Mouse (Mus musculus) C2C12 (cell line): ENCODE data around the gene Ypel1. TPM values are rescaled to one million over a fixed set of nuclear protein-coding genes. Genes with fewer than 3 reads are reported as not detected.

Experiments
- H3K27me3 ChIP-seq: one replicate; pipeline ENCODE4 v1.6.1; 2011; ENCODE audit not compliant: control insufficient read depth, insufficient read depth, insufficient read length
- H3K36me3 ChIP-seq: one replicate; pipeline ENCODE4 v1.6.1; 2011; ENCODE audit not compliant: control insufficient read depth, insufficient read depth
- H3K4me3 ChIP-seq: one replicate; pipeline ENCODE4 v1.5.1; 2011; ENCODE audit warnings: mild to moderate bottlenecking, control low read depth; ENCODE audit not compliant: poor library complexity, insufficient read depth, severe bottlenecking
- H3K79me2 ChIP-seq: one replicate; pipeline ENCODE4 v1.6.1; 2011; ENCODE audit not compliant: control insufficient read depth, insufficient read depth
- H3K79me3 ChIP-seq: one replicate; pipeline ENCODE4 v1.6.1; 2011; ENCODE audit warnings: low read depth, control low read depth
- H3ac ChIP-seq: one replicate; pipeline ENCODE3; 2011; ENCODE audit warnings: low read depth; ENCODE audit not compliant: control insufficient read depth, insufficient read length
- CEBPB ChIP-seq: IDR thresholded peaks from one replicate; pipeline ENCODE4 v1.6.1; 2011; ENCODE audit warnings: low read depth, mild to moderate bottlenecking, control low read depth, moderate library complexity
- CTCF ChIP-seq: IDR thresholded peaks from one replicate; pipeline ENCODE4 v1.5.1; 2011; ENCODE audit not compliant: control insufficient read depth, insufficient read depth, insufficient read length
- FOSL1 ChIP-seq: IDR thresholded peaks from one replicate; pipeline ENCODE4 v1.8.0; 2011; ENCODE audit warnings: mild to moderate bottlenecking, low read length; ENCODE audit not compliant: poor library complexity, insufficient read depth, severe bottlenecking
- MAX ChIP-seq: IDR thresholded peaks from one replicate; pipeline ENCODE4 v1.6.1; 2011; ENCODE audit warnings: mild to moderate bottlenecking, control low read depth
- MYOD1 ChIP-seq: IDR thresholded peaks from one replicate; pipeline ENCODE4 v1.6.1; 2011; ENCODE audit warnings: low read depth; ENCODE audit not compliant: control insufficient read depth, insufficient read length
- MYOG ChIP-seq: IDR thresholded peaks from one replicate; pipeline ENCODE4 v1.6.1; 2011; ENCODE audit not compliant: control insufficient read depth, insufficient read length; ENCODE audit errors: extremely low read depth
- USF1 ChIP-seq: IDR thresholded peaks from one replicate; pipeline ENCODE4 v1.6.1; 2011; ENCODE audit warnings: low read depth, mild to moderate bottlenecking, control low read depth, moderate library complexity
- polyA plus RNA-seq: library from polyadenylated mRNA; unstranded; fragments of >200 nt; fragmentation: generic; extraction: Trizol; gene quantifications from one replicate; pipeline ENCODE4 v1.2.1, GENCODE M21; 2012; ENCODE audit warnings: missing spikeins

The Ypel1 gene
- polyA plus RNA-seq, 1 experiment: 0.89 TPM

DNA sequence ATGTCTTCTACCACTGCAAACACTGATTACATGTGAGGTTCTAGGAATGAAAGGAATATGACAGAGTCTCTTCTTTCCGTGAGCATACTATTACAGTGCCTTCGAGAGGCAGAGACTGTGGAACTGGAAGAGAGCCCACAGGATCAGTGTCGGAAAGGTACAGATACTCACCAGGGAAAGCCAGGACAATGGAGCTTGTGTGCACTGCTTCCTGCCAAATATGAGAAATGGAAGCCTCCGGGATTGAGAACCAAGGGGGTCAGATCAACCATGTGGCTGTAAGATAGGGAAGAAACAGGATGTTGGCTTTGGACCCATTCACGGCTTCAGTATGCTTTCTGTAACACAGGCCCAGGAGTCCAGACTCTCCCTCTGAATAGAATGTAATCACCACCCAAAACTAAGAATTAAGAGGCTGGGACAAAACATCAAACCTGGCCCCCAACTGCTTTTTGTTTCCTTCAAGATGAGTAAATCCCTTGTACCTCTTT, 47.9 kb downstream of the Ypel1 start:
- Histone ChIP-seq H3ac (no peak overlapping the region), H3K79me2 (no peaks in the 10 kb centered on the region), H3K36me3 (peaks cover 32% of the 10 kb centered on the region), H3K27me3 (no peaks in the 10 kb centered on the region), H3K79me3 (no peaks in the 10 kb centered on the region), H3K4me3 (no peak overlapping the region)
- TF ChIP-seq MAX (no peak), CEBPB (no peak), CTCF (no peak), MYOG (no peak), MYOD1 (no peak), FOSL1 (no peak), USF1 (no peak)

DNA sequence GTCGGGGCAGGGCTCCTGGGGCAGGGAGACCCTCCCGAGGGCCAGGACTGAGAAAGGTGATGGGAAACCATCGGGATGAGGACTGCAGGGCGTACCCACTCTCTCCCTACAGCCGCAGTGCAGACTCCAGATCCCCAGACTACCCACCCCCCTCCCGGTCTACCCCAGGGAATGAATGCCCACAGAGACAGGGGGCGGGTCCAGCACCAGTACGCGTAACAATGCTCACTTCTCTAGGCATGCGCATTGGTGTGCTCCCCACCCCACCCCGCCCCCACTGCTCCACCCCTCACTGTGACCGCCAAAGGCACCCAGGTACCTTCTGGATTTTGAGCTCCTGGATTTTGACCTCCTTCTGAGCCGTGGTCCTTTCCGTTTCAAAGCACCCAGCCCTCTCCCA, 52.1 kb downstream of the Ypel1 start:
- no peak overlapping the region for H3ac ChIP-seq
- H3K36me3 ChIP-seq: peaks cover 28% of the 10 kb centered on the region
- no peaks in the 10 kb centered on the region for H3K27me3 ChIP-seq
- H3K79me2 ChIP-seq: peaks cover 21% of the 10 kb centered on the region
- no peak for TF ChIP-seq USF1
- TF ChIP-seq FOSL1: no peak
- TF ChIP-seq CTCF: no peak
- no peak for TF ChIP-seq MAX
- TF ChIP-seq MYOG: no peak
- TF ChIP-seq MYOD1: no peak
- TF ChIP-seq CEBPB: no peak
- peaks cover 3% of the 10 kb centered on the region for H3K79me3 ChIP-seq
- no peak overlapping the region for H3K4me3 ChIP-seq

GRCm38 (mm10) chr16:17124119-17124870, 54.8 kb downstream of the Ypel1 start:
- Histone ChIP-seq H3K36me3 (peaks cover 28% of the 10 kb centered on the region), H3K79me2 (peaks cover 21% of the 10 kb centered on the region), H3ac (peak overlapping the region; percentile 95), H3K79me3 (peaks cover 3% of the 10 kb centered on the region), H3K4me3 (peak overlapping the region; percentile 42), H3K27me3 (no peaks in the 10 kb centered on the region)
- no peak for TF ChIP-seq MYOG
- no peak for TF ChIP-seq MYOD1
- TF ChIP-seq FOSL1: no peak
- TF ChIP-seq CTCF: no peak
- no peak for TF ChIP-seq CEBPB
- TF ChIP-seq MAX: no peak
- no peak for TF ChIP-seq USF1

DNA sequence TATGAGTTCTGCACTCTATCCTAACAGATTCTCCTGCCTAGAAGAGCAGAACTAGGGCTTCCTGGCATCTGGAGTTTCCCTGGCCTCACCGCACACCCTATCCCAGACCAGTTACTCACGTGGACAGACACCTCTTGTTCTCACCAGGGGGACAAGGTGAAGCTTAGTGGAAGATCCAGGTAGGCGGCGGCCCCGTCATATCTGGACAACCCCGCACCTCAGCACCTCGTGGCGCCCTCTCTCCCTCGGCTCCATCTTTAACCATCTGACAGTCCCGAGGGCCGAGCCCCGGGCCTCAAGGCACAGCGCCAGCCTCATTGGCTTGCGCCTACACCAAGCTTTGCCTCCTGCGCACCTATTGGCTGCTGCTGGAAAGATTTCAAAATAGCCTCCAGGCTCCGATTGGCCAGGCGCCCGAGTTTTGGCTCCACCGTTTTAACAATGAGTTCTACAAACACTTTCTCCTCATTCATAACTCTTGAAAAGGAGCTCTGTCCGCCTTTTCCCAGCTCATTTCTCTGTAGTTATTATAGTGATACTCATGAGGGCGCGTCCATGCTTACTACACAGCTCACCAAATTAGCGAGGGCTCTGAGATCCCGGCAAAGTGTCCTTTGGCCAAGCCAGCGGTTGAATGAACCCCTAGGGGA, 55.5 kb downstream of the Ypel1 start, which contains the start of gene 2610318N02Rik:
Gene 2610318N02Rik (minus strand): TSS at position 297 of the 650 bp plus-strand sequence.
- Histone ChIP-seq H3K36me3 (peaks cover 23% of the 10 kb centered on the region), H3K79me2 (peaks cover 21% of the 10 kb centered on the region), H3K4me3 (peak within 1 kb of the TSS; percentile 42), H3ac (peak within 1 kb of the TSS; percentile 95), H3K27me3 (no peaks in the 10 kb centered on the region), H3K79me3 (peaks cover 3% of the 10 kb centered on the region)
- TF ChIP-seq MAX: peak; percentile 60
- TF ChIP-seq CEBPB: peak; percentile 48
- TF ChIP-seq USF1: no peak

GRCm38 (mm10) chr16:17127292-17127691, 57.8 kb downstream of the Ypel1 start:
- Histone ChIP-seq H3K79me2 (peaks cover 31% of the 10 kb centered on the region), H3K4me3 (no peak overlapping the region), H3K36me3 (peaks cover 7% of the 10 kb centered on the region), H3K27me3 (no peaks in the 10 kb centered on the region), H3K79me3 (peaks cover 3% of the 10 kb centered on the region), H3ac (no peak overlapping the region)
- no peak for TF ChIP-seq USF1
- TF ChIP-seq MAX: no peak
- peak; percentile 62 for TF ChIP-seq CTCF
- TF ChIP-seq MYOD1: no peak
